Mouse (Mus musculus) midbrain, embryonic 16.5 days (tissue): ENCODE measurements at regions not wholly inside any gene's neighbourhood (a gene's known extent, or its start where the extent isn't known, plus 50 kb on each side); places are given as distances from the start of the nearest gene placed in this dataset.
A peak's percentile ranks its signal among the peaks of the same experiment; 100 is the strongest.
"Not testable (repeated sequence)": the region's sequence is repeated elsewhere in the genome, so short reads cannot be mapped to it uniquely, and the experiment has no call there.

Experiments
- ATAC-seq: fragments of 200-750 bp; cut with Nextera tagmentation; 2 replicates; pipeline ENCODE4 v1.8.0; 2017; ENCODE audit warnings: moderate TSS enrichment
- H3K27ac ChIP-seq: fragments of 300-500 bp; sonication (generic); 2 replicates; pipeline ENCODE4 v1.5.1; 2014; ENCODE audit warnings: mild to moderate bottlenecking, low read length, mixed read lengths
- H3K27me3 ChIP-seq: fragments of 300-500 bp; sonication (generic); 2 replicates; pipeline ENCODE4 v1.6.1; 2014; ENCODE audit warnings: low read depth, low read length, mixed read lengths; ENCODE audit not compliant: control insufficient read depth, insufficient read depth
- H3K36me3 ChIP-seq: fragments of 300-500 bp; sonication (generic); 2 replicates; pipeline ENCODE4 v1.6.1; 2014; ENCODE audit warnings: mild to moderate bottlenecking, low read length, moderate library complexity, mixed read lengths; ENCODE audit not compliant: control insufficient read depth, insufficient read depth
- H3K4me1 ChIP-seq: fragments of 300-500 bp; sonication (generic); 2 replicates; pipeline ENCODE4 v1.6.1; 2014; ENCODE audit warnings: mild to moderate bottlenecking, low read length, mixed read lengths; ENCODE audit not compliant: control insufficient read depth, insufficient read depth
- H3K4me2 ChIP-seq: fragments of 300-500 bp; sonication (generic); 2 replicates; pipeline ENCODE4 v1.6.1; 2014; ENCODE audit warnings: mild to moderate bottlenecking, low read length, mixed read lengths
- H3K4me3 ChIP-seq: fragments of 300-500 bp; sonication (generic); 2 replicates; pipeline ENCODE4 v1.5.1; 2014; ENCODE audit warnings: low read depth, mild to moderate bottlenecking, low read length, moderate library complexity, mixed read lengths
- H3K9ac ChIP-seq: fragments of 300-500 bp; sonication (generic); 2 replicates; pipeline ENCODE4 v1.6.1; 2014; ENCODE audit warnings: low read depth, low read length, mixed read lengths
- H3K9me3 ChIP-seq: fragments of 300-500 bp; sonication (generic); replicated peaks from 2 replicates; pipeline ENCODE4 v1.6.1; 2014; ENCODE audit warnings: mild to moderate bottlenecking, low read length, mixed read lengths; ENCODE audit not compliant: control insufficient read depth, poor library complexity, severe bottlenecking
- WGBS: fragments of 180-500 bp; shearing (Covaris S2); extraction: QIAGEN DNeasy Blood & Tissue Kit; methylation state at CpG from one replicate; pipeline ENCODE4 v1.1.7; 2014; 5-methylcytosine and 5-hydroxymethylcytosine counted together

DNA sequence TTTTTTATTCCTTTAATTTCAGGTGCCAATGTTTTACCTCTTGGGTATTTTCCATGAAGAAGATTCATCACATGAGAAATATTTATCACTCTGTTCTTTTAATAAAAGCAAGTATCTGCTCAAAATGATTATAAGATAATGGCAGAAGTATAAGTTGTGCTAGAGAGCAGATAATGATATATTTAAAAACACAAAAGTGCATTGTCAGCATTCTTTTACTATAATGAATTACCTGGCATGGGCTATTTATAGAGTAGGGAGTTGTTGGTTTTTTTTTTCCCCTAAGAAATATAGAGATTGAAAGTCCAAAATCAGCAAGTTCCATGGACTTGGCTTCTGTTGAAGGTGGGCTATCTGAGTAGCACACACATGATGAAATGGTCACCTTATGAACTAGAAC lies 292.7 kb downstream of the Pou4f1 start:
- no peaks in the 10 kb centered on the region for H3K27me3 ChIP-seq
- H3K4me3 ChIP-seq = no peak overlapping the region
- H3K36me3 ChIP-seq = no peaks in the 10 kb centered on the region
- H3K27ac ChIP-seq = no peak overlapping the region
- no peaks in the 10 kb centered on the region for H3K4me1 ChIP-seq
- no peak overlapping the region for H3K9ac ChIP-seq
- no peak overlapping the region for H3K4me2 ChIP-seq
- no peak for ATAC-seq
- H3K9me3 ChIP-seq = no peaks in the 10 kb centered on the region

DNA sequence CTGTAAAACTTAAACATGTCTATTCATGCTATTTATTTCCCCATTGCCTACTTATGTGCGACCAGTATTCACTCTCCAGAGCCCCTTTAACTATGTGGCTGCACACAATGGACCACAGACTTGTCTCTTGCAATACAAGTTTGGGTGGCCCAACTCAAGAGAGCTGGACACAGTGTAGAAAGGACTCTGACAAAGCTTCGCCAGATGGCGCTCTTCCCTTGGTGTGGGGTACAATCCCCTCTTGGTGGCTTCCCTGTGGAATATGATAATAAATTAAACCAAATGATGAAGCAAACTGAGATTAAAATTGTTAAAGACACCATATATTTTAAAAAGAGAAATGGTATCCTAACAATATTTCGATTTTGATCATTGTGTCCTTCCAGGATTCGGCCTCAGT lies 302.6 kb upstream of the Ednrb start:
- no peak overlapping the region for H3K4me2 ChIP-seq
- H3K4me1 ChIP-seq = no peaks in the 10 kb centered on the region
- no peaks in the 10 kb centered on the region for H3K27me3 ChIP-seq
- no peak overlapping the region for H3K9ac ChIP-seq
- H3K27ac ChIP-seq = no peak overlapping the region
- no peaks in the 10 kb centered on the region for H3K36me3 ChIP-seq
- no peak for ATAC-seq
- no peaks in the 10 kb centered on the region for H3K9me3 ChIP-seq
- 55% methylated on average over 5 of the region's 5 CpGs for WGBS
- H3K4me3 ChIP-seq = no peak overlapping the region

DNA sequence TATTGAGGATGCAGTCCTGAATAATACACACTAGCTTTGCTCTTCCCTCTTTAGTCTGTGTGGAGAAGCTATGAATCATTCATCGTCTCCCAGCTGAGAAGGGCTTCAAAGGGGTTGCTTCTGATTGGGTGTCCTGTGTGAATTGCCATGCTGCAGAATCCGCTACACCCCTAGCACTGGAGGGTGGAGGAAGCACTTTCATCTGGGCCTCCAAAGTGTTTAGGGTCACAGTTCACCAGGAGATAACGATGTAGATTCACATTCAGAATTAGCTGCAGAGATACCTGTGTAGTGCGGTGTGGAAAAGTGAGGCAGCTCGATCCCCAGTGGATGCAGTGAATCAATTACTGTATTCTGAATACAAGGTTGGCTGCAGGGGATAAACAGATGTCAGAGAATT lies 301.2 kb upstream of the Ednrb start:
- H3K4me3 ChIP-seq = no peak overlapping the region
- no peaks in the 10 kb centered on the region for H3K9me3 ChIP-seq
- H3K4me1 ChIP-seq = no peaks in the 10 kb centered on the region
- 17% methylated on average over 5 of the region's 5 CpGs for WGBS
- H3K27ac ChIP-seq = no peak overlapping the region
- H3K36me3 ChIP-seq = no peaks in the 10 kb centered on the region
- no peaks in the 10 kb centered on the region for H3K27me3 ChIP-seq
- peak overlapping the region; percentile 7; the same call in 1 of the 2 replicates for H3K4me2 ChIP-seq
- no peak overlapping the region for H3K9ac ChIP-seq
- ATAC-seq = peak; percentile 98

DNA sequence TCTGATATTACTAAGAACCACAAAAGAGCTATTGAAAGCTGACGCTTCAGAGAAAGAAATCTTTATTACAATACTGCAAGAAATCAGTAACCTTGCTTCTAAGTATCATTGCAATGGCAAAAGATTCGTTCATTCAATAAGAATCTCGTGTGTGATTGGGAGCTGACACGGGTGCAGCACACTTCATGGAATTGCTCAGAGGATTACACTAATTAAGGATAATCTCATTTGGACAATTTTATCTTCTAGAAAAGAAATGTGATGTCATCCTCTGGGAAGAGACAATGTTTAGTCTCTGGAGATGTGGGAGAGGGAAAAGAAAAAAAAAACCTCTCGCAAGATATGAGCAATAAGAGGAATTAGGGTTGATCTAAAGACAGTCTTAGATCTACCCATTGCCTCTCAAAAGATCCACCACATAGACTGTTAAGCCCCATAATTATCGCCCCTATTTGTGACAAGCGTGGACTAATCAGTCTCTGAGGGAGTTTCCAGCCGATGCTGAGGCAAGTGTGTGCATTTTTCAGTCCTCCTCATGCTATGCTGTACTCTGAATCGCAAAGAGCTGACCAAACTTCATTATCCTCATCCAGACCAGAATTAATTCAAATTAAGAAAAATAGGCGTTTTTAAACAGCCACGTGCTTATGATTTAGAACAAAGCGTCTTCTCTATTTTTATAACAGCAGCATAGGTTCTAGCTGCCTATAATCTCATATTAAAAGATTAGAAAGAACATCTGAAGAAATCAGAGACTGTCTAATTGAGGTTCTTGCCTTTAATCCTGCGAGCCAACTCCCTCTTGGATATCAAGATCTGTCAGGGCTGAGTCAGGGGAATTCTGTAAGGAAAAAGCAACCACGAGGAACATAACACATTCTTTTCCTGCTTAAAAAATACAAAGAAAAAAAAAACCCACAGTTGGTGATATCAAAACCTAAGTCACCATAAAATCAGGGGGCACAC lies 271.1 kb upstream of the Ednrb start:
- Histone ChIP-seq H3K4me1 (0 out of 2 replicates have a peak, but pooled peaks cover 5% of the 10 kb centered on the region), H3K4me2 (peak overlapping the region; percentile 41)

GRCm38 (mm10) chr14:104114182-104114581 lies 270.0 kb upstream of the Ednrb start:
- H3K4me3 ChIP-seq = no peak overlapping the region
- 0 out of 2 replicates have a peak, but pooled peaks have one; percentile 25 for ATAC-seq
- H3K4me2 ChIP-seq = no peak overlapping the region
- H3K9ac ChIP-seq = no peak overlapping the region
- 0 out of 2 replicates have a peak, but pooled peaks cover 5% of the 10 kb centered on the region for H3K4me1 ChIP-seq
- WGBS = 52% methylated on average over 3 of the region's 3 CpGs
- no peak overlapping the region for H3K27ac ChIP-seq
- H3K9me3 ChIP-seq = no peaks in the 10 kb centered on the region
- no peaks in the 10 kb centered on the region for H3K36me3 ChIP-seq
- H3K27me3 ChIP-seq = no peaks in the 10 kb centered on the region

More for the DNA sequence above, 271.1 kb upstream of the Ednrb start:
- Histone ChIP-seq H3K27ac (no peak overlapping the region; the same call in 1 of the 2 replicates), H3K9ac (no peak overlapping the region), H3K27me3 (no peaks in the 10 kb centered on the region), H3K9me3 (no peaks in the 10 kb centered on the region), H3K36me3 (no peaks in the 10 kb centered on the region), H3K4me3 (no peak overlapping the region)
- 23% methylated on average over 14 of the region's 14 CpGs for WGBS
- ATAC-seq = peak; percentile 72

- 34% methylated on average over 2 of the region's 2 CpGs for WGBS
- Histone ChIP-seq H3K4me1 (0 out of 2 replicates have a peak, but pooled peaks cover 5% of the 10 kb centered on the region), H3K36me3 (no peaks in the 10 kb centered on the region), H3K27me3 (no peaks in the 10 kb centered on the region), H3K4me3 (no peak overlapping the region), H3K4me2 (no peak overlapping the region), H3K9me3 (no peaks in the 10 kb centered on the region), H3K9ac (no peak overlapping the region), H3K27ac (no peak overlapping the region)
- ATAC-seq = no peak
Observed at GRCm38 (mm10) chr14:104113448-104113847, 269.2 kb upstream of the Ednrb start.

- no peak for ATAC-seq
- no peak overlapping the region for H3K4me3 ChIP-seq
- no peaks in the 10 kb centered on the region for H3K27me3 ChIP-seq
- 35% methylated on average over 2 of the region's 2 CpGs for WGBS
- no peak overlapping the region for H3K4me2 ChIP-seq
- no peak overlapping the region for H3K9ac ChIP-seq
- no peaks in the 10 kb centered on the region for H3K9me3 ChIP-seq
- no peak overlapping the region for H3K27ac ChIP-seq
- no peaks in the 10 kb centered on the region for H3K36me3 ChIP-seq
- no peaks in the 10 kb centered on the region for H3K4me1 ChIP-seq
Observed at GRCm38 (mm10) chr14:104086381-104086780, 242.2 kb upstream of the Ednrb start.

- not testable (repeated sequence) for H3K9ac ChIP-seq, H3K4me3 ChIP-seq, ATAC-seq, H3K4me1 ChIP-seq, H3K4me2 ChIP-seq, H3K36me3 ChIP-seq, H3K9me3 ChIP-seq, H3K27me3 ChIP-seq, H3K27ac ChIP-seq
- 91% methylated on average over 1 of the region's 4 CpGs for WGBS
Observed at GRCm38 (mm10) chr14:104064199-104064598, 220.0 kb upstream of the Ednrb start.

DNA sequence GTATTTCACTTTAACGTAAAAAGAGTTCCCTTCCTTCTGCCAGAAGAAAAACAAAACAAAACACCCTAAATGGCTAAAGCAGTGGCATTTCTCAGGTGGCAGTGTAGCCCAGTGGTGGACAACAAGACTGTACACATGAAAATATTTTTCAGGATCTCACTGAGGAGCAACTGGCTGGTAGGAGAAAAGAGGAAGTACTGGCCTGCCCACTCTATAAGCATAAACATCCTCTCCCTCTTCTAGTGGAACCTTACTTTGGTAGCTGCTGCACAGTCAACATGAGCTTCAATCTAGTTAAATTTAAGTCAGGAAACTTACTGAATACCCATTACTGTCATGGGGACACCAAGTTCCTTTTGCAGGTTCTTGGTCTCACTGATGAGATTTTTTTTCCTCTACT lies 209.5 kb upstream of the Ednrb start:
- ATAC-seq = no peak
- WGBS = 94% methylated on average over 1 of the region's 1 CpGs

More for the DNA sequence above, 209.5 kb upstream of the Ednrb start:
- Histone ChIP-seq H3K9me3 (no peaks in the 10 kb centered on the region), H3K4me2 (no peak overlapping the region), H3K9ac (no peak overlapping the region), H3K4me1 (no peaks in the 10 kb centered on the region), H3K27ac (no peak overlapping the region), H3K27me3 (no peaks in the 10 kb centered on the region), H3K4me3 (no peak overlapping the region), H3K36me3 (no peaks in the 10 kb centered on the region)
